Mouse (Mus musculus) cerebellum, adult 2 months (tissue): ENCODE results near the gene Ergic2.

Source experiments
- CTCF ChIP-seq: fragments of 200-500 bp; IDR thresholded peaks from 2 replicates; pipeline ENCODE4 v1.5.1; 2011; ENCODE audit warnings: low read depth, mild to moderate bottlenecking, control low read depth, low read length, moderate library complexity, borderline replicate concordance; ENCODE audit not compliant: insufficient read depth
- POLR2A ChIP-seq: fragments of 200-500 bp; IDR thresholded peaks from 2 replicates; pipeline ENCODE4 v1.6.1; 2011; ENCODE audit warnings: low read length, control low read depth, borderline replicate concordance; ENCODE audit not compliant: insufficient read depth

GRCm38 (mm10) chr6:148234105-148234828 is 22.1 kb upstream of the Ergic2 start:
- TF ChIP-seq POLR2A (no peak), CTCF (no peak)
